Mouse (Mus musculus): ENCODE measurements around the gene Slc25a5.

The Slc25a5 gene

DNA sequence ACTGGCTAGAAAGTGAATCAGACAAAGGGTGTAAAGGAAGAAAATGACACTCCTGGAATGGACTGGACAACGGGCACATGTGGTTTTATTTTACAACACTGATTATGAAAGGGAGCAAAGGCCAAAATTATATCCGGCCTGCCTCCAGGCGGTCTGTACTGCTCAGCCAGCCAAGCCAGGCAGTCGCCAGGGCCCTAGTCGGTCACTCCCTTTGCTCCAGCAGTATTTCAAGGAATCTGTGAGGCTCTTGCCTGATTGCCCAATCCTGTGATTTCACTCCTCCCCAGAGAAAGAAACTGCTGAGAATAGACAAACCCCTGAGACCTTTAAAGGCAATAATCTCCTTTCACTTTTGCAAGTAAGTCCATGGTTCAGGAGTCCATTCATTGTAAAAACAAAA, 8.7 kb downstream of the Slc25a5 start:
- DNase-seq, result peak; percentile 32

- DNase-seq, result no peak
These were observed 10.2 kb downstream of the Slc25a5 start for GRCm38 (mm10) chrX:36805466-36806235.

DNA sequence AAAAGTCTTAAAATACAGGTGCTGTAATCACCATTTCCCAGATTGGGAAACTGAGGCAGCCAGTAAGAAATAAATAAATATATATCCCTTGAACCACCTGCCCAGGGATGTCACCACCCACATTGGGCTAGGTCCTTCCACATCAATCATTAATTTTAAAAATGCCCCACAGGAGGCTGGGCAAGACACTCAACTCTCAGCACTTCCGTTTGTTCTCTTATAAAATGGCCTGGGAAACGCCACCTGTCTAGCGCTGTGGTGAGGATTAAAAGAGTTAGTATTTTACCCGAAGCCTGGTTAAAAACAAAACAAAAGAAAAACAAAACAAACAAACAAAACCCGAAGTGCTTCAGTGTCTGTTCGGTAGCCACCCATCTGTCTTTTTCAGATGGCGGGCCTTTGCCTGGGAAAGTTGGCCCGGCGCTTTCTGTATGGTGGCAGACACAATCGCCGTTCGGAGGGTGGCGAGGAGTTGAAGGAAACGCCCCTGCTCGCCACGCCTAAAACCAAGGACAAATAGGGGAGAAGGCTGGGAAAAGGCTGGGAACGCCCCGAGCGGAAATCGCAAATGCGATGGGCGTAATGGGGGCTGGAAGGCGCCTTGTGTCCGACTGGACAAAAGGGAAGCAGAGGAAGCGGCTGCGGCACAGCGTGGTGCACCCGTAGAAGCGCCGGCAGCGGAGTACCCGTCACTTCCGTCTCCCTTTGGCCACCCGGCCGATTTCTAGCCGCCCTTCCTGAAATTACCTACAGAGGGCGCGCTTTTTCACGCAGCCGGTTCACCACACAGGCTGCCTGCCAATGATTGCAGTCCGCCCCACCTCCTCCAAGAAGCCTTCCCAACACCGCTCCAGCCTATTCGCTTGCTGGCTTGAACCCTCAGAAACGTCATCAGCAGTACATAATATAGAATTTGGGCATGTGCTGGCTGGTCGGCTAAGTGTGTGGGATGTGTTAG, 12.2 kb downstream of the Slc25a5 start:
- peak; percentile 89 for DNase-seq

DNA sequence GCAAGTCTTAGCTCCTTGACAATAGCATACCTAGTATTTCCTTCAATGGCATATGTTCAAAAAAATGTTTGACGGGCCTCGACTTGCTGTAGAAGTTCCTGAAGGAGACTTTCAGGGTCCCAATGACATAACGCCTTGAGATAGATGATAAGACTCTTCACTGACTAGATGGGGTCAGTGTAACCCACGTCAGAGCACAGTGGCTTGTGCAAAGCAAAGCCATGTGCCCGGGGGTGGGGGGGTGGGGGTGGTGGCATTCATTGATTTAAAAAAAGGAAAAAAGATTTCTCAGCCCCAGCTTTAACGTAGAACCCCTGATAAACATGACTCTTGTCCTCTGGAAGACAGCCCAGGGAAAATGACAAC, 12.8 kb downstream of the Slc25a5 start:
- no peak for DNase-seq

DNA sequence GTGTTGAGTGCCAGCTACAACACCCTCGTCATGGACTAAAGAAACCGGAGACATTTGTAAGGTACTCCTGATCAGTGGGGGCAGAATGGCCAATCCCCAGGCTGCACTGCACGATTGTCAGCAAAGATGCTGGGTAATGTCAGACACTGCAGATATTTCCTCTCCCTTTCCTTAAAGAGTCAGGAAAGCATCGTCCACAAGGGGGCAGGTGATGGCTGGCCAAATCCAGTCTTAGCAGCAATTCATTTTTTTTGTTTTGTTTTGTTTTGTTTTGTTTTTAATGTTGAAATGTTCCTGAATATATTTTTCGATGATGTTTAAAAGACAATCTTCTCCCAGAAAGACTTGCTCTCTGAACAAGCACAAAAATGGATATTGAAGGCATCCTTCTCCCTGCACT, 15.9 kb downstream of the Slc25a5 start:
- DNase-seq, result peak; percentile 45

GRCm38 (mm10) chrX:36814161-36814836, 18.8 kb downstream of the Slc25a5 start:
- no peak for DNase-seq

GRCm38 (mm10) chrX:36815022-36815421, 19.6 kb downstream of the Slc25a5 start:
- DNase-seq, result no peak

- DNase-seq, result no peak
These were observed 20.0 kb downstream of the Slc25a5 start for GRCm38 (mm10) chrX:36815439-36815838.

GRCm38 (mm10) chrX:36816368-36816899, 21.0 kb downstream of the Slc25a5 start:
- DNase-seq, result no peak

DNA sequence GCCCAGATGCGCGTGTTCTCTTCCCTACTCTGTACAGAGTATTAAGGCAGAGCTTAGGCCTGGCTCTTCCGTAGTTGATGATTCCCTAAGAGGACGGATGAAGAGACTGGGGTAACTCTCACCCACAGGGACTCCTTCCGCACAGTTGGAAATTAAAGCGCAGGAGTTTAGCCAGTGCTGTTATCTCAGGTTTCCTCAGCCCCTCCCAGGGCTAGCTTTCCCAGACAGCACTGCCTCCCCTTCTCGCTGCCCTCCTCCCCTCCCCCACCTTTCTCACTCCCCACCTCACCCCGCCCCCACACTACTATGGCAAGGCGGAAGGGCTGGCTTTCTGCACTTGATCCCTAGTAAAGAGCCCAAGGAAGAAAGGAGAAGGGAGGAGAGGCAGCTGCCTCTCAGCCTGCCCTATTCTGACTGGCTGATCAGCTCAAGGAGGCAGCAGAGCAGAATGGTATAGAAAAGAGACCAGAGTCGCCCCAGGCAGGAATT, 21.5 kb downstream of the Slc25a5 start:
- no peak for DNase-seq

DNA sequence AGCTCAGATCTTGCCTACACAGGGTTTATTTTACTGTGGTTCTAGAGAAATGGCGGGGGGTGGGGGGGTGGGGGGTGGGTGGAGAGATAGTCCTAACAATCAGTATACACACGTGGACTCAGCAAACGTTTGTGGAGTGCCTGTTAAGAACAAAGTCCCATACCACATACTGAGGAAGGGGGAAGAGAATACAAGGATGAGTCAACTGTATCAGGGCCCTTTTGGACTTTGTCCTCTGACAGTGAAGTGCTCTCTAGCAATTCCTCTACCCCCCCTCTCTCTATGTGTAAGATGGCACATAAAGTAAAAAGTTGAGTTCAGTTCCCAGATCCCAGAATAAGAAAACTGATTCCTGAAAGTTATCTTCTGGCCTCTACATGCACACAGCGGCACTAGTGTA, 24.1 kb downstream of the Slc25a5 start:
- no peak for DNase-seq

GRCm38 (mm10) chrX:36820201-36820600, 24.8 kb downstream of the Slc25a5 start:
- DNase-seq, result peak; percentile 68

- no peak for DNase-seq
These were observed 28.7 kb downstream of the Slc25a5 start for GRCm38 (mm10) chrX:36823932-36824711.

DNA sequence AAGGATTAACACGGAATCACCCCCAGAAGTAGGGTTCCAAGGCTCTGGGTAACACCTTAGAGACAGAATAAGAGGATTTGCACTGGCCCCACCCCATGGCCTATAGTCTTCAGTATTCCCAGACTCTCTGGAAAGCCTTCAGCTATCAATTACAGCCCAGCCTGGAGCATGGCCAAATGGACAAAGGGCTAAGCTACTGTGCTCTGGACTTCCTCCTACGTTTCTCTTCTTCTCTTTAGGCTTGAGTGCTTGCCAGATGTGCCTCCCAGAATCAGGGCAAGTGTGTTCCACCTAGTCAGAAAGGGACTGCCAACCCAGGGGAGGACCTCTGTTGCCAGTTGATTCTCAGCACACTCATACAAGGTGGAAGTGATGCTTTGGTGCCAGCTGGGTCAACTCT, 29.6 kb downstream of the Slc25a5 start:
- no peak for DNase-seq

GRCm38 (mm10) chrX:36826873-36827272, 31.4 kb downstream of the Slc25a5 start:
- DNase-seq, result no peak

GRCm38 (mm10) chrX:36830271-36830670, 34.8 kb downstream of the Slc25a5 start:
- peak; percentile 66 for DNase-seq

GRCm38 (mm10) chrX:36831632-36832031, 36.2 kb downstream of the Slc25a5 start:
- no peak for DNase-seq

GRCm38 (mm10) chrX:36833397-36834084, 38.1 kb downstream of the Slc25a5 start:
- DNase-seq, result peak; percentile 79

DNA sequence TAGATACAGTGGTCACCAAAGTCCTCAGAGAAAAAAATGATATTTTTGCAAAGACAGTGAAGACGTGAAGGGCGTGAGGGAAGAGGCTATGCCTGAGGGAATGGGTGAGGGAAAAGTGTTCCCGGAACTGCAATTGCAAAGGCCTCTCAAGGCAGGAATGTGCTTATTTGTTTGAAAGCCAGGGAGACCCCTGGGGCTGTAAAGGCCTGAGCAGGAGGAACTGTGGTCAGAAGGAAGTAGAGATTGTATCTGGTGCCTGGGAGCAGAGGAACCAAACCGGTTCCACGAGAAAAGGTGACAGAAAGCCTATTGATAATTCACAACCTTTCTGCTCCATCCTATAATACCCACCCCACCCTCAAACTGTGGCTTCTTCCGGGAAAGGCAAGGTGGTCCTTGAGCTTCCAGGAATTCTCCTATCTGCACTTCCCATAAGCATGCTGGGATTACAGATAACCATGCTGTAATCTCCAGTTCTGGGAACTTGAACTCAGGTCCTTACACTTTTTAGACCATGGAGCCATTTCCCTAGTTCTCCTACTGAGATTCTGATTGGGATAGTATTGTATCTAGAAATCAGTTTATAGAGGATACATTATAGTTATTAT, 41.7 kb downstream of the Slc25a5 start:
- DNase-seq, result no peak

- peak; percentile 69 for DNase-seq
These were observed 43.9 kb downstream of the Slc25a5 start for GRCm38 (mm10) chrX:36839391-36839790.

GRCm38 (mm10) chrX:36841698-36842097, 46.2 kb downstream of the Slc25a5 start:
- no peak for DNase-seq

Measured in lung, postnatal 14 days (tissue).